Mouse (Mus musculus): ENCODE measurements around the gene Ube4a. TPM values are rescaled to one million over a fixed set of nuclear protein-coding genes. Genes with fewer than 3 reads are reported as not detected.

Ube4a gene
- total RNA-seq (2021): 10 to 100 TPM; 37.4 to 38.3 TPM

DNA sequence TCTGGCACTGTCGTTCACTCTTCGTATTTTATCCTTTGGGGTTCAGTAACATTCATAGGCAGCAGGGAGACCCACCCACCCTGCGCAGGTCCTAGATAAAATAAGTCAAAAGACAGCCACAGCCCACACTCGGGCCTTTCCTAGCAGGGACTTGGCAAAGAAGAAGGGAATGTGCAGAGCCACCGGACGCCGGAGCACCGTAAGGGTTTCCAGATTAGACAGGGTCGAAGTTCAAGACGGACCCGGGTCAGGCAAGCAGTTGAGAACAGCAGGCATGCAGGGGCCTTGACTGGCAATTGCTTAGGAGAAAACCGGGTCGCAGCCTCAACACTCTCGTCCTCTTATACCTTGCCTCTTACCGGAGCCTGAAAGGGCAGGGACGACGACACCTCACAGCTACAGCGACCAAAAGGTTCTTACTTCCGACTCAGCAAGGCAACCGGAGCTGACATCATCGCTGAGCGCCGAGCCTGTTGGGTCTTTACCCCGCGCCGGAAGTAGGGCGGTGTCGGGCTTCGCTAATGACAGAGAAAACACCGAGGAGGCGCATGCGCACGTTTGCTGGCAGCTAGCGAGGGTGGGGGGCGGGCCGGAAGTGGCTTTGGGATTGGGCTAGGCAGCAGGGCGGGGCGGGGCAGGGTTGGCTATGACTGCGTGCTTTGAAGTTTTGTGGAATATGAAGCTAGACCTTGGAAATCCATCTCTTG, at the start of gene Ube4a:
Gene Ube4a, minus strand, starts transcription at position 475 of the 707 bp plus-strand sequence.
- DNase-seq (ENCODE audit: low spot score): peak; percentile 96
- intact Hi-C loops (cut with DNase I): loop anchor here (2.0 kb wide), 1 partner anchor 124 kb away; no protein-coding TSS in a partner anchor

DNA sequence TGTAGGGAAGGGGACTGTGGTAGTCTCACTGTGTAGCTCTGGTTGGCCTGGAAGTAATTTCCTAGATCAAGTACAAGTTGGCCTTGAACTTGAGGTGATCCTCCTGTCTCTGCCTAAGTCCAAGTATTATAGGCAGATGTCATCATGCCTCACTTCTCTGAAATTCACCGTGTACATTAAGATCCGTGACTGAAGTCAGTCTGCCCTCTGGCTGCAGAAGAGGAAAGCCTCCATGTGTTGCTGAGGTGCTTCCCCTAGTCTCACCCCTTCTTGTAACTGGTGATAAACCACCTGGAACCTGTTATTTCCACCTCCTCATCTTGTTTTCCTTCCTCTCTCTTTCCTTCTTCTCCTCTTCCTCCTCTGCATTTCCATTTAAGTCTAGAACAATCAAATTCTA, 49.5 kb upstream of the Ube4a start:
- no peak for DNase-seq (ENCODE audit: low spot score)
- intact Hi-C loops (cut with DNase I): no loop called here

DNA sequence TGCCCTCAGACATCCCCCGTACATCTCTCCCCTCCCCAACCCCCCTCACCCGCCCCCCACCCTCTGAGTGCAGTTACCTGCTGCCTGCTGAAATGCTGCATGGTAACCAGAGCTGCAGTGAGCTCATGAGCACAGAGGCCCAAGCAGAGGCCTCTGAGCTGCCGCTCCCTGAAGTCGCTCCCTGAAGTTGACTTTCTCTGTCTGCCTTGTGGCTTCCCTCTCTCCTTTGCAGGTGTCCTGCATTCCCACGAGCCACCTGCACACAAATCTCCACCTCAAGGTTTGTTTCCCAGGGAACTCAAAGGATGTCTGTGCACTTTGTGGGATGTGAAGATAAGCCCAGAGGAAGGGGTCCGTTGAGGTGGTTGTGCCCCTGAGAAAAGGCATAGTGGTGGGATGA, 45.9 kb upstream of the Ube4a start:
- DNase-seq (ENCODE audit: low spot score): no peak
- intact Hi-C loops (cut with DNase I): no loop called here

DNA sequence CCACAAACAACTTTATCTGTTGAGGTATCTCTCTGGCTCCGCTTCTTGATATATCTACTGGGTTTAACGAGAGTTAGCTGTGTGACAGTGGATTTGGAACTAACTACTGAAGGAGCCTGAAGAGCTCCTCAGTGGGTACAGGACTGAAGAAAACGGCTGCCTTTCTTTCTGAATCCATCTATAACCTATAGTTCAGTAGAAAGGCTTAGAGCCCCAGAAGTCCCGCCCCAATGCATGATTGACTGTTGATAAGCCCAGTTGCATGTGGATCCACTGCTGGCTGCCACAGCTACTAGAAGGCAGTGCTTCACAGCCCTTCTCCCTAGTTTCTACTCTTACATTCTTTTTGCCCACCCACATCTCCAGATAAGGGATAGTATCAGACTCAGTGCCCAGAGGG, 45.1 kb upstream of the Ube4a start:
- intact Hi-C loops (cut with DNase I): no loop called here
- DNase-seq (ENCODE audit: low spot score): no peak

DNA sequence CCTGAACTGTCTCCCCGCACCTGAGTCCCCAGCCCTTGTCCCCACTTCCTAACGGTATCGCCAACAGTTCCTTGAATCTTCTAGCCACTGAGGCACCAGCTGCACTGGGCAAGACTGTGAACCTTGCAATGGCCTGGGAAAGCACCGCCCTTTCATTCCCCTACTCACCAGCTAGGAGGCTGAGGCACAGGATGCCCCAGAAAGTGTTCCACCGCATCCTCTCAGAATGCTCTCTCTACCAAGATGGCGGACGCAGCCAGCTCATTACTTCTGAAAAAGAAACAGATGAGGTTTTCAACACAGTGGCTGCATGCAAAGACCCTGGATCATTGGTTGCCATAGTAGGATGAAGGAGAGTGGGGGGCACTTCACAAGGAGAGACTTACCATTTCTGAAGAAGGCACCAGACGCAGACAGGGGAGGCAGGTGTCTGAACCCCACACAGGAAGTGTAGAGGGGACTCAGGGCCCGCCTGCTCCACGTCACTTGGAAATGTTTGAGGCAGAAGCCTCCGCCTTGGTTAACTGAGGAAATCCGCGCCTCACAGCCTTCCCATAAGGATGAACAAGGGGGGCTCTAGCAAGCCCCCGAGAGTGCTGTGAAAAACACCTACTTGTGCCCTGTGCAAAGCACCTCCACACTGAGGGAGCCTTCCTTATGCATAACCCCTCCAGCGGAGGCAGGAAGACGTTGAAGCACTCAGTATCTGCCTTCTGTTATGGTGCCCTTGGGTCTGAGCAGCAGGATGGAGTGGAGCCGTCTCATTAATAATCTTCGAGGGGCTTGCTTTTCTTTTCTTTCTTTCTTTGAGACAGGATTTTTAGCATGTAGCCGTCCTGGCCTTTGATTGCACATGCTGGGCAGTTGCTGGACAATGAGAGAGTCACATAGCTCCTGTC, 44.0 kb upstream of the Ube4a start, which contains the start of gene Cd3e:
Gene Cd3e, minus strand, starts transcription at position 448 of the 899 bp plus-strand sequence.
- DNase-seq (ENCODE audit: low spot score): no peak
- intact Hi-C loops (cut with DNase I): no loop called here

DNA sequence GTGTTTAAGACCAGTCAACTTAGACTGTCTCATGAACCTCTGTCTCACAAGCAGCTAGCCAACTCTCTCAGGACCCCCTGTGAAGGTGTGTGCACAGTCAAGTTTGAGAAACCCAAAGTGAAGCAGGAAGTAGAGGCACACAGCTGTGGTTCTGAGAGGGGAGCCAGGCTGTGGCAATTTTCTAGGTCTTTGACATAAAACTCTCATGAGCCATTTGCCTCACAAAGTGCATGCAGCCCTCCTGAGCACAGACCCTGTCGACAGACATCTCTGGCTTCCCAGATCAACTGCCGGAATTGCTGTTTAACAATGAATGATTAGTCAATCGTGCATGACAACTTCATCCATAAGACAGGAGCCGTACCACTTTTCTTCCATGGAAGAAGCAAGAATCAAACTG, 42.9 kb upstream of the Ube4a start:
- intact Hi-C loops (cut with DNase I): no loop called here
- DNase-seq (ENCODE audit: low spot score): no peak

DNA sequence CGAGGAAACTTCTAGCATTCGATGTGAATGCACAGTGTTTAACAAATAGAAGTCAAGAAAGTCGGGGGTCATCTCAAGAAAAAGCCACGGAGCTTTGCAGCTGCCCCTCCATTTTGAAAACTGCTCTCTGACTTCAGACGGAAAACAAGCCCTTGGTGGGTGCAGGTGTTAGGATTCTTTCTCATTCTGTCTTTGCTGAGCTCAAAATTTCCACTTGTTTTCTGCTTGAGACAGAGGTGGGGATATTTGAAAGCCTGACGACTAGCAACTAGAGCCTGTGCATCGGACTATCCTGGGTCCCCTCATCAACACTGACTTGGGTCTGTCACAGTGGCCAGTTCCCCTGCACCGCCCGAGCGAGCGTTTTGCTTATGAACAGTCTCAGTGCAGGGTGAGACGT, 42.0 kb upstream of the Ube4a start:
- no peak for DNase-seq (ENCODE audit: low spot score)
- intact Hi-C loops (cut with DNase I): no loop called here

DNA sequence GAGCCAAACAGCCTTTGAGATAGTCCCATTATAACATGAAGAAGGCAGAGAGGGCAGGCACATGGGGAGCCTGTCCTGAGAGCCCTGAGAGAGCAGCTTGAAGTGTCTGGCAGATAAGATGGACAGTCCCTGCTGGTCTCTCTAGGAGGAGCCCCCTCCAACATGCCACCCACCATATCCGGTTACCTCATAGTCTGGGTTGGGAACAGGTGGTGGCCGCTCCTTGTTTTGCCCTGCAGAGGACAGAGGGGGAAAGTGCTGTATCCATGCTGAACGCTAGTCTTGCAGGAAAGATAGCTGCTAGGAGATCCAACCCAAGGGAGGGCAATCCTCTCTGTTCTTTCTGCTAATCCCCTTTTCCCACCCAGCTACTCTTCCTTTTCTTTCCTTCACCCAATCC, 34.8 kb upstream of the Ube4a start:
- DNase-seq (ENCODE audit: low spot score): no peak
- intact Hi-C loops (cut with DNase I): no loop called here

DNA sequence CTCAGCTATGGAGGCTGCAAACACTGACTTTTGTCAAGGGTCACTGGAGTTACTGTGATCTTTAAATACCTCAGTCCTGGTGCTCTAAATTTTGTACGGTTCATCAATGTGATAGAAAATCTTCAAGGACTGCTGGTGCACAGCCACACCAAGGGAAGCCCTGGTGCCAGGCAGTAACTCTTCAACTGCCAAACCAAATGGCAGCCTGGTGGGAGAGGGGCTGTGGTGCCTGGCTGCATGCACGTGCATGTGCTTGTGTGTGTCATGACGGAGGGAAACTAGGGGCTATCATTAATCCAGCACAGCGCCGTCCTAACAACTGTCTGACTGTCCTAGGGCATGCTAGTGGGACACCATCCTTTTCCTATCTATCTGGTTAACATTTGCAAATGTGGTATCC, 34.4 kb upstream of the Ube4a start:
- intact Hi-C loops (cut with DNase I): no loop called here
- DNase-seq (ENCODE audit: low spot score): no peak

DNA sequence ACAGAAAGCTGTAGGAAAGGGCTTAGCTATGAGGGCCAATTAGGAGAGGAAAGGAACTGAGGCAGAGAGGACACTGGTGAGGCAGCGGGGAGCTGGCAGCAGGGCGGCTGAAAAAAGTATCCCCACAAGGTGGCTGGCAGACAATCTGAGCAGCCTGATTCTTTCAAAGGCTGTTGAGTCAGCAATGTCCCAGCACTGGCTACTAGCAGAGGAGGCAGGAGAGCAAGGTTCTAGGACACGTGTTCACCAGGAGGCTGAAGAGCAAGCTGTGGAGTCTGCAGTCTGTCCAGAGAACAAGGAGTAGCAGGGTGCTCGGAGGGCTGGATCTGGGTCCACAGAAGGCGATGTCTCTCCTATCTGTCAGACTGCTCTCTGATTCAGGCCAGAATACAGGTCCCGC, 33.8 kb upstream of the Ube4a start:
- DNase-seq (ENCODE audit: low spot score): no peak
- intact Hi-C loops (cut with DNase I): no loop called here

DNA sequence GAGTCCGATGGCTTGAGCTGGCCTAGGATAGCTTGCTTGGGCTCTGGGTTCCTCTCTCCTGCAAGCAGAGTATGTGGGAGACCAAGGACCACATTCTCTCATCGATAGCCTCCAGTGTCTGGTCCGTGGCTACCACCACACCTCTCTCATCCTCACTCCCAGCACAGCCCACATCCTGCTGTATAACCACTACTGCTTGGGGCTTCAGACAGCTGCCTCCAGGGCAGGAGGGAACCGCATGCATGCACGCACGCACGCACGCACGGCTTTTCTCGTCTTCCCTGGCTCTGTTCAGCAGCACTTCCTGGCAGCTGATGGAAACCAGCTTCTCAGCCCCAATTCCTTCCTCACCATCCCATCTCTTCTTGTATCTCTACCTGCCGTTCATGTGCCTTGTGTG, 32.7 kb upstream of the Ube4a start:
- DNase-seq (ENCODE audit: low spot score): no peak
- intact Hi-C loops (cut with DNase I): no loop called here

DNA sequence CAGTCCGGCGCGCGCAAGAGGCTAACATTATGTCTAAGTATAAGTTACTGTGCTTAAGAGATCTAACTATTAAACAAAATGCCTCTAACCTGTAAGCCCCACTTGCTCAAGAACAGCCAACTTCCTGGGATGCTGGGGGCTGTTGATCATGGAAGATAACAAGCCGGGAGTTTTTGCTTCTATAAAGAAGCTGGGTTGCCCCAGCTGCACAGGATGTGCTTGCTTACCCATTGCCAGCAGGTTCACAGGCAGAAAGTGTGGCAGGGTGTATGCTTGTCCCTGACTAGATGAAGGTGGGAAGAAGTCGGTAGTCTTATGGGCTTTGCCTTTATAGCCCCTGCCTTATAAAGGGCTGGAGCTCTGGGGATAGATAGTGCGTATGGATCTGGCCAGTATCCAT, 31.2 kb upstream of the Ube4a start:
- intact Hi-C loops (cut with DNase I): no loop called here
- DNase-seq (ENCODE audit: low spot score): no peak

DNA sequence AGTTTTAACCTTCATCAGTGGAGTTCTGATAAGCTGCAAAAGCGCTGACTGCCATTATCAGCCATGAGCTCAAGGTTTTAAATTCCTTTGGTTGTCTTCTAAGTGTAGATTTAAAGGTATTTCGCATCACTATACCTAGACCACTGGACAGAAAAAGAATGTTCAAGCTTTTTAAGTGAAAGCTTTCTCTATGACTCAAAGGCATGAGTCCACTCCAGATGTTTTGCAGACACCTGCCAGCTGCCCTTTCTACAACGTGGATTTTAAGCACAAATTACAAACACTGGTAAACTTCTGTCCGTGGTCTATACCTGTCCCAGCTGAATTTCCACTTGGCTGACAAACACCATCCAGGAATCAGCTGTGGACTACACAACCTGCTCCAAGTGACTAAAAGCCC, 29.6 kb upstream of the Ube4a start:
- no peak for DNase-seq (ENCODE audit: low spot score)
- intact Hi-C loops (cut with DNase I): no loop called here

DNA sequence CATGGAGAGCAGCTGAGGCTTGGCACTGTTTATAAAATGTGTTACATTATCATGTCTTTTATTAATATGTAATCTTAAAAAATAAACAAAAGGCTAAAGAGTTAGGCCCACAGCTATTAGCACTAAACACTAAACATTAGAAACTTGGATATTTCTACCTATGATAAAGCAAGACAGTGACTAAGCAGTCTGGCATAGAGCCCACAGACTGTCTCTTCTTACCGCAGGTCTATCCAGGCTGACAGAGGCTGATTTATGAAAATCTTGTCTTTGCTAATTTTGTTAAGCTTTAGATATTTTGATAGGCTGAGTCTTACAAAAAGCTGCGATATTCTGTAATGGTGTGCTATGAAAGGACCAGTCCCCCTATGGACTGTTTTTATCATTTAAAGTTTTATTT, 27.9 kb upstream of the Ube4a start:
- intact Hi-C loops (cut with DNase I): no loop called here
- no peak for DNase-seq (ENCODE audit: low spot score)

DNA sequence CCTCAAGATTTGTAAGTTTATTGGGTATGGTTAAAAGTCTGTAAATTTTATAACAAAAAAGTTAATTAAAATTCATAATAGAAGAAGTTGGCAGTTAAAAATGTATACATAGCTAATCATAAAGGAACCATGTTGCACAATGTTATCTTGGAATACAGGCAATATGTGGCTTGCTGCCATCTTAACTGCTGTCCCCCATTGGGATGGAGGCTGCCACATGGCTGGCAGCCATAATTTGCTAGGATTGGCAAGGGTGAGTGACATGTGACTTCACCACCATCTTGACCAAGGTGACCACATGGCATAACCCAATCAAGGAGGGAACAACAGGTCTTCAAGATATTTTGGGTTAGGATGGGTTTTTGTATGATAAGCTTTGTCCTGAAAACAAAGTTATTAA, 26.9 kb upstream of the Ube4a start:
- DNase-seq (ENCODE audit: low spot score): no peak
- intact Hi-C loops (cut with DNase I): no loop called here

DNA sequence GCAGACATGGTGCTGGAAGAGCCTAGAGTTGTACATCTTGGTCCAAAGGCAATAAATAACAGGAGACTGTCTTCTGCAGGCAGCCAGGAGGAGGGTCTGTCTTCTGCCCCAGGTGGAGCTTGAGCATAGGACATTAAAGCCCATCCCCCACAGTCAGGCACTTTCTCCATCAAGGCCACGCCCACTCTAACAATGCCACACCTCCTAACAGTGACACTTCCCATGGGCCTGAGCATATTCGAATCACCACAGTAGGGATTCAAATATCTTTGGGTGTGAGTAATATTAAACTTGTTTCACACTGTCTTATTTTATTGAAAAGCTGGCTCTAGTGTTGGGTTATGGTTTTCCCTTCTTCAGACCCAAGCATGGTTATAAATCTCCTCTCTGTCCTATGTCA, 26.4 kb upstream of the Ube4a start:
- intact Hi-C loops (cut with DNase I): no loop called here
- DNase-seq (ENCODE audit: low spot score): no peak

DNA sequence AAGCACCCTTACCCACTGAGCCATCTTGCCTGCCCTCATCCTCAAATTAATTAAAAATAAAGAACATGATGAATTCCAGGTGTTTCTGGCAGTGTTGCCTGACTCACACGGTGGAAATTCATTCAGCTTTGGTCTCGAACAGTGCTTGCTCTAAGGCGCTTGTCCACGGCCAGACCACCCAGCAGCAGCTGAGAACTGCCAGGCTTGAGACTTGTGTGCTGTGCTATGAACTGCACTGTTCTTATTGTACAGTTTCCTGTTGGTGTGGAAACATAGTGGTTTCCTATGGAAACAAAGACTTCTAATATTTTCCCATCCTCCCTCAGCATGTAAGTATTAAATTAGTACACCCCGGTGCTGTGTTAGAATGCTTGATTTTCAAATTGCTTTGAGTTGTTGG, 21.6 kb upstream of the Ube4a start:
- intact Hi-C loops (cut with DNase I): no loop called here
- DNase-seq (ENCODE audit: low spot score): no peak

DNA sequence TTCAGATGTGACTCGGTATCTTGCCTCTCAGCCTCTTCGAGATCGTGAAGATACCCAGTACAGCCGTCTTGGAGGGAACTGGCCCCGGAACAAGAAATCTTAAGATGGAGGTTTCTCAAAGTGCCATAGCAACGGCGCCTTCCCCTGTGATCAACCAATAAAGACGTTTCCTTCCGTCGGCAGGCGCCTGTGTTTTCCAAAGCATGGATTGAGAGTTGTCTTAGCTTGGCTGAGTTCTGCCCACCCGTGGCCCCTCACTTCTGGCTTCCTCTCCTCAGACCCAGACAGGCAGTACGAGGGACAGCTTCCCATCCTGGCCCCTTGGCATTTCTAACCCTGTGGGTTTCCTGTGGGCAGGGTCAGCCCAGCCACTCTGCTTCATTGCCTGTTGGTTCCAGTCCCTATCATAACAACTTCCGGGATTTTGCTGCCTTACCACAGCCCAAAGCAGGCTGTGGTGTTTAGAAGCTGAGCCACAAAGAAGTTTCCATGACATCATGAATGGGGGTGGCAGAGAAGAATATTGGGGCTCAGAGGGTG, 20.9 kb upstream of the Ube4a start:
- intact Hi-C loops (cut with DNase I): no loop called here
- DNase-seq (ENCODE audit: low spot score): no peak

DNA sequence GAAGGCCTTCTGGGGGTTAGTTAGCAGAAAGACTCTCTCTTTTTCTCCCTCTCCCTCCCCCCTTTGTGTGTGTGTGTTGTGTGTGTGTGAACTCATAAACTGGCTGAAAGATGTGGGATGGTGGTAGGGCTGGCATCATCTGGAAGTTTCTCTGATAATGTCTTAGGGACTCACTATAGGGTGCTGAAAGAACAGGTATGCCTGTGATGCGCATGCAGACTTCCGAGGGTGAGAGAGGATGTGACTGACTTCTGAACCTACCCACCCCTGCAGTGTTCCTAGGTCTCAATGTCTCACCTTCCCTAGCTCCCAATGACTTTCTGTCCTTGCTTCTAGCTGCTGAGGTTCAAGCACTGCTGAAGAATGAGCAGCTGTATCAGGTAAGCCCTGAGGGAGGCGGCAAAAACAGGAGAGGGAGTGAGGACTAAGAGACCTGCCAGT, 20.3 kb upstream of the Ube4a start:
- intact Hi-C loops (cut with DNase I): no loop called here
- DNase-seq (ENCODE audit: low spot score): no peak

DNA sequence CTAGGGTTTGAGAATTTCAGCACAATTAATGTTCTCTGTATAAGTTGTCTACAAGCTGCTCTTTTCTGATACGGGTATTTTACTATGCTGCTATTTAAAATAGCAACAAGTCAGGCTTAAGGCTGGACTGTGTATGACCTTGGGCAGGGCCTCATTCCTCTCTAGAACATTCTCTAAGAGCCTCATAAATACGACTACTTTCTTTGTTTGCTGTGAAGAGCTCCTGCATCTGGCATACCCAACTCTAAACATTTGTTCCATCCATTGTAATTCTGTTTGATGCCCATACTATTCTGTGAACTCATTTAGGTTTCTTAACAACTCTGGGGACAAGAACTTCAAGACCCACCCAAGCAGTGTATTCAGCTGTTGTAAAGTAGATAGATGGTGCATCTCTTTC, 17.6 kb upstream of the Ube4a start:
- DNase-seq (ENCODE audit: low spot score): no peak
- intact Hi-C loops (cut with DNase I): no loop called here

DNA sequence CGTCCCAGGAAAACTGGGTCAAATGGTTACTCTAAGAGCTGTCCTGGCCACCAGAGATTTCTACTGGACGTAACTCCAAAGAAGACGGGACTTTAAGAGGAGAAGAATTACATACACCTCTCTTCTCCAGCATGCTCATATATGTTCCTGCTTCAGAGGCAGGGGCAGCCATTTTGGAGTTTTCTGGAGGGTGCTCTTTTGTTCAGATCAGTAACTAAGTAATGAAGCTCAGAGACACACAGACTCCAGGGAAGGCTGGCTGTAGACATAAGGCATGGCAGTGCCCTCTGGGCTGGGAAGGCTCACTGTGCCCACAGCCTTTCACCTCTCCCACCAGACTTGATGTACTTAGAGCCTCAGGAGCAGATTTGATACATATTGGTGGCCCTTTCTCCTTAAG, 17.1 kb upstream of the Ube4a start:
- no peak for DNase-seq (ENCODE audit: low spot score)
- intact Hi-C loops (cut with DNase I): no loop called here

Measured in heart, postnatal 25 days (tissue).